In the genomic region with DNA sequence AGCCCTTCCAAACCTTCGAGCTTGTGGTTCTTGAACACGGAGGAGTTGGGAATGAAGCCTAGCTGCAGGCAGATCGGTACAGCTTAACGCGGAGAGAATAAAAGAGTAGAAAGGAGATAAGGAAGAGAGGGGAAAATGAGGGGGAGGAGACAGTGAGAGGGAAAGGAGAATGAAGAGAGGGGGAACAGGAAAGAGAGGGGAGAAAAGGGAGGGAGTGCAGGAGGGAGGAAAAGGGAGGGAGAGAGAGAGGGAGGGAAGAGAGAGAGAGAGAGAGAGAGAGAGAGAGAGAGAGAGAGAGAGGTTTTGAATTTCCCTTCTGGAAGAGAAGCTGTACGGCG, we compare ENCODE assay signal across 8 mouse cellular contexts. TPM values are rescaled to one million over a fixed set of nuclear protein-coding genes. Genes with fewer than 3 reads are reported as not detected.
DNase-seq lines count a peak whose midpoint lies in the region; ATAC-seq and TF ChIP-seq lines count a peak whose summit lies in the region.

A gene (plus strand): TSS at position 301 of the 338 bp plus-strand sequence.

- peak within 1 kb of the TSS; percentile 65 for H3K4me2 ChIP-seq in neural tube, embryonic 11.5 days (ENCODE audit: low read depth)
- H3K4me2 ChIP-seq in stomach, postnatal 0 days (replicated peaks; ENCODE audit: low read depth), result peak within 1 kb of the TSS; percentile 48

- H3K4me1 ChIP-seq in neural tube, embryonic 11.5 days (ENCODE audit: control insufficient read depth, insufficient read depth, low read length), result peaks cover 7% of the 10 kb centered on the region; the same call in 1 of the 2 replicates
- H3K4me1 ChIP-seq in limb, embryonic 10.5 days, result peaks cover 26% of the 10 kb centered on the region
- H3K4me1 ChIP-seq in stomach, postnatal 0 days (replicated peaks; ENCODE audit: control insufficient read depth, insufficient read depth), result 0 out of 2 replicates have a peak, but pooled peaks cover 2% of the 10 kb centered on the region

- no peak for ATAC-seq in neural tube, embryonic 11.5 days (ENCODE audit: insufficient read depth, low FRiP score, low TSS enrichment)
- ATAC-seq in stomach, postnatal 0 days (ENCODE audit: low FRiP score, low TSS enrichment), result no peak
- ATAC-seq in activated CD4-positive, CD25-positive, alpha-beta regulatory T cell, adult 4 months, result no peak

- peak within 1 kb of the TSS; percentile 39 for H3K4me3 ChIP-seq in neural tube, embryonic 11.5 days (ENCODE audit: low read depth, low read length)
- H3K4me3 ChIP-seq in limb, embryonic 10.5 days, result peak within 1 kb of the TSS; percentile 45
- H3K4me3 ChIP-seq in stomach, postnatal 0 days (ENCODE audit: low read depth, low read length), result peak within 1 kb of the TSS; percentile 28

- 3% methylated on average over 7 of the region's 7 CpGs for WGBS in neural tube, embryonic 11.5 days
- 4% methylated on average over 7 of the region's 7 CpGs for whole genome bisulfite sequencing in limb, embryonic 10.5 days
- WGBS in stomach, postnatal 0 days, result 5% methylated on average over 7 of the region's 7 CpGs

- TF ChIP-seq EP300 in stomach, postnatal 0 days (optimal IDR thresholded peaks at IDR 0.05), result no peak

- H3K9ac ChIP-seq in neural tube, embryonic 11.5 days (ENCODE audit: low read length), result peak within 1 kb of the TSS; percentile 19
- no peak within 1 kb of the TSS for H3K9ac ChIP-seq in stomach, postnatal 0 days (ENCODE audit: low read length)

- H3K9me3 ChIP-seq in neural tube, embryonic 11.5 days (ENCODE audit: control insufficient read depth, low read length), result no peaks in the 10 kb centered on the region
- H3K9me3 ChIP-seq in limb, embryonic 10.5 days (replicated peaks), result no peaks in the 10 kb centered on the region
- H3K9me3 ChIP-seq in stomach, postnatal 0 days (ENCODE audit: control insufficient read depth, low read length), result no peaks in the 10 kb centered on the region

- no peaks in the 10 kb centered on the region for H3K36me3 ChIP-seq in neural tube, embryonic 11.5 days (ENCODE audit: control insufficient read depth, insufficient read depth, low read length)
- H3K36me3 ChIP-seq in limb, embryonic 10.5 days, result no peaks in the 10 kb centered on the region
- H3K36me3 ChIP-seq in stomach, postnatal 0 days (ENCODE audit: control insufficient read depth, insufficient read depth, low read length), result no peaks in the 10 kb centered on the region

- no peak within 1 kb of the TSS for H3K27ac ChIP-seq in neural tube, embryonic 11.5 days (ENCODE audit: low read depth, low read length)
- H3K27ac ChIP-seq in limb, embryonic 10.5 days, result no peak within 1 kb of the TSS
- no peak within 1 kb of the TSS for H3K27ac ChIP-seq in stomach, postnatal 0 days (replicated peaks)

- H3K27me3 ChIP-seq in neural tube, embryonic 11.5 days (ENCODE audit: control insufficient read depth, insufficient read depth, low read length), result peaks cover 5% of the 10 kb centered on the region
- peaks cover 60% of the 10 kb centered on the region for H3K27me3 ChIP-seq in limb, embryonic 10.5 days (ENCODE audit: low read depth, poor library complexity, severe bottlenecking)
- H3K27me3 ChIP-seq in stomach, postnatal 0 days (ENCODE audit: control insufficient read depth, insufficient read depth, low read length), result no peaks in the 10 kb centered on the region; the same call in 1 of the 2 replicates

- peak; percentile 6 for DNase-seq in embryo, embryonic 9.5 days (ENCODE audit: extremely low spot score)
- DNase-seq in embryo, embryonic 10 days (ENCODE audit: low spot score), result no peak
- no peak for DNase-seq in neural tube, embryonic 11.5 days (ENCODE audit: low spot score)
- no peak for DNase-seq in neural tube, embryonic 10.5 days (ENCODE audit: extremely low spot score, low spot score)
- DNase-seq in limb, embryonic 10.5 days (ENCODE audit: low spot score), result no peak
- DNase-seq in stomach, postnatal 0 days (ENCODE audit: low spot score), result no peak
- no peak for DNase-seq in thymus, postnatal 0 days (ENCODE audit: low spot score)

- no peak for TF ChIP-seq CTCF in stomach, postnatal 0 days (IDR thresholded peaks at IDR 0.05; ENCODE audit: low read depth)

RNA-seq across cellular contexts. Expression of the gene that starts here (rescaled TPM):
- 11.2 and 11.7 TPM in 2 replicates for polyA plus RNA-seq in neural tube, embryonic 11.5 days (2014; fragmentation: Nextera tagmentation; extraction: Ambion mirVana)
- polyA plus RNA-seq in limb, embryonic 10.5 days (2016; fragmentation: Nextera tagmentation; extraction: Ambion mirVana), result 2.5 and 3.5 TPM in 2 replicates
- polyA plus RNA-seq in stomach, postnatal 0 days (2015; fragmentation: Nextera tagmentation; extraction: Ambion mirVana), result 1.8 and 1.9 TPM in 2 replicates
- not detected for polyA plus RNA-seq in activated CD4-positive, CD25-positive, alpha-beta regulatory T cell, adult 4 months (2017; shearing (Covaris generic))
- polyA plus RNA-seq in thymus, postnatal 0 days (2015; fragmentation: Nextera tagmentation; extraction: Ambion mirVana), result 0.49 and 0.50 TPM in 2 replicates
